Mouse (Mus musculus) embryo, embryonic 10 days (tissue): Measurements from ENCODE around the gene Ryk.
"Not testable (repeated sequence)": the region's sequence is repeated elsewhere in the genome, so short reads cannot be mapped to it uniquely, and the experiment has no call there.

Experiments used
- DNase-seq: peaks from one replicate; pipeline ENCODE4 v3.0.0-alpha.2; 2015; ENCODE audit warnings: low spot score

The Ryk gene

DNA sequence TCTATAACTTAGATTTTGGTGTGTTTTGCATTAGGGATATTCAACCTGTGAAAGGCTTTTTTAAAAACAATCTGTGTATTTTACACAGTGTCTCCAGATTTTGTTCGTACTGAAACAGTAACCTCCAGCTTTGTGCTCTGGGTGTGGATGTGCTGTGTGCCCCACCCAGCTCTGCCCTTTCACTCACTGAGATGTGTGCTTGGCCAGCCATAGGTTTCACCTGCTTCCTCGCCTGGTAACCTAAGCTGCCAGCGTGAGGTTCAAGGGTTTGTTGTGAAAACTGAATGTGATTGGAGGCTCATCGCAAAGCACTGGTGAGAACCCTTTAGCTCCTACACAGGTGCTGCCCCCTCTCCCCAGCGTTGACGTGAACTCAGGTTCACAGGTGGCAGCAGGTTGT is 70.2 kb downstream of the Ryk start:
- DNase-seq, result no peak

DNA sequence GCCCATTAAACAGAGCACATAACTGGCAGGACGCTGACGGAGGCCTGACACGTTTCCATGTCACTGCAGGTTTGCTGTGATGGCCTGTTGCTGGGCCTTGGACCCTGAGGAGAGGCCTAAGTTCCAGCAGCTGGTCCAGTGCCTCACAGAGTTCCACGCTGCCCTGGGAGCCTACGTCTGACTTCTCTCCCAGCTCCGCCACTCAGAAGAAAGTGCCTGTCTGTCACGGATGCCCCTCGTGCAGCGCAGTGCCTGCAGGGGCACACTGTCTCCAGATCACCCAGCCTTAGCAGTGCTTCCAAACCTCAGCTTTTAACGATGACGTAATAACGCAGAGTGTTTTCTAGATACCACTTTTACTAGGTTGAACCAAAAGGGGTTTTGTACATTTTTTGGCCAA is 72.1 kb downstream of the Ryk start:
- no peak for DNase-seq

DNA sequence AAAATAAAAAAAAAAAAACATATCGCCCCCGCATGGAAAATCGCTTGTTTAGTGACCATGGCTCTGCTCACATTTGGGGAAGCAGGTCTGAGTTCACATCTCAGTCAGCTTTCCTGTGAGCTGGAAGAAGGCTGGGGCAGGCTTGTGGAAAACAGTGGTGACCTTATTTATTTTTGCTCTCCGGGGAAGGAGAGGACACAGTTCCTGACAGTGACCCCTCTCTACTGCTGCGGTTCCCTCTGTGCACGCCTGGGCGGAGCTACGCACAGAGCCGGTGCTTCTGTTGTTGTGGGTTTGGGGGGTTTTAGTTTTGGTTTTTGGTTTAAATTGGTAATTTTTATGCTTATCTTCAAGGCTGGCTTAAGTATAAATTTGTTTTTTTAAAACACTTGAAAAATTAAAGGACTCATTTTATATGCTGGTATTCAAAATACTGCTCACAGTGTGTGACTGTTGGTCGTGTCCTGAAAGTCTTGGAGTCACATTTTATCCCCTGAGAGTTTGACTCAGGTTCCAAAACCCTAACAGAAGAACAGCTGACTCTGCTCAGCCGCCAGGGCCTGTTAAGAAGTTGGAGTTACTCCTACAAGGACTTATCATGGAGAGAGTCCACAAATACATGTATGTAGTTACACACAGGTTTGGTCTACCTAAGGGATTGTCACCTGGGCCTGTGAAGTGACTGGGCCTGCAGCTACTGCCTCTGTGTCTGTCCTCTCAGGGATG is 73.0 kb downstream of the Ryk start:
- no peak for DNase-seq

DNA sequence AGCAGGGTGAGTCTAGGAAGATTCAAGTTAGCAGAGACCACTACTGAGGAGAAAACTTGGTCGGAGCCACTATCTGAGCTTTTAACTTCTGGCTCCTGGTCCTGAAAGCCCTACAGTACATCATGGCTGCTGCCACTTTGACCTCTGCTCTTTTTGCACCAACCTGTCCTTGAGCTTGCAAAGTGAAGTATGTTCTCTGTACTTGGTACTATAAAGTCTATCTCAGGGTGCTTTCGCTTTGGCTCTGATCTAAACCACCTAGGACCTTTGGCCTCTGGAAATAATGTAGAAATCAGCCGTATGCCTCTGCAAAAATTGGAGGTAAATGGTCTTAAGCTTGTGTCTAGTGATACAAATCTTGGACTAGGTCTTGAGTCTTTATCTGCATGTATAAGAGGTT is 76.8 kb downstream of the Ryk start:
- DNase-seq, result no peak

DNA sequence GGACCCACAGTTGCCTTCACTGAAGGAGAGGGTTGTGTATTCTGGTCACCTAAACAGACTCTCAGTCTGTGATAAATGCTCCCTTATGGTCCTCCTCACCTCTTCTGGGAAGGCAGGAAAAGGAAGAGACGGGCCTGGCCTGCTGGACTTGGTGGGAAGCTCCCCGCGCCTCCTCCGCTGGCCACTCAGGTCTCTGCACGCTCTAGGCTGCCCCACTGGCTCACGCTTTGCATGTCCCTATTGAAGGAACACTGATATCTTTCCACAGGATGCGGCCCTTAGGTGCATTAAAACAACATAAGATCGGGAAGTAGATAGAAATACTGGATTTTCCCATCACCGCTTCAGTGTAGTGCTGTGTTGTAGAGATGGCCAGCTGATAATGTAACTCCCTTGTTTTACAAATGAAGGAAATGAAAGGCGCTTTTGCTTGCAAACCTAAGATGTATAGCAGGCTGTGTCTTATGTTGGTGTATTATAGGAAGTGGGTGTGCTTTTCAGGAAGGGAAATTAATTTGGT is 77.9 kb downstream of the Ryk start:
- no peak for DNase-seq

DNA sequence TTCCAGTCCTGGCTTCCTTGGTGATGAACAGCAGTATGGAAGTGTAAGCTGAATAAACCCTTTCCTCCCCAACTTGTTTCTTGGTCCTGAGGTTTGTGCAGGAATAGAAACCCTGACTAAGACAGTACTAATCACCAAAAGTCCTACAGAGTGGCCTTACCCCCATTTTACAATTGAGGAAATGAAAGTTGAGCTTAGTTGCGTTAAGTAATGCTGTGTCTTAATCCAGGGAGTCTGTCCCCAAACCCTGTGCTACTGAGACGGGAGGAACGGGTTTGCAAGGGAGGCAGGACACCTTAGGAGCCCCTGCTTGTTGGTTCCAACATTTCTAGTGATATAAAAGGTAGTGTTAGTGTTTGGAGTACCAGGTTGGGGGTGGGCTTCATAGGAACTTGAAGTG is 78.9 kb downstream of the Ryk start:
- not testable (repeated sequence) for DNase-seq

DNA sequence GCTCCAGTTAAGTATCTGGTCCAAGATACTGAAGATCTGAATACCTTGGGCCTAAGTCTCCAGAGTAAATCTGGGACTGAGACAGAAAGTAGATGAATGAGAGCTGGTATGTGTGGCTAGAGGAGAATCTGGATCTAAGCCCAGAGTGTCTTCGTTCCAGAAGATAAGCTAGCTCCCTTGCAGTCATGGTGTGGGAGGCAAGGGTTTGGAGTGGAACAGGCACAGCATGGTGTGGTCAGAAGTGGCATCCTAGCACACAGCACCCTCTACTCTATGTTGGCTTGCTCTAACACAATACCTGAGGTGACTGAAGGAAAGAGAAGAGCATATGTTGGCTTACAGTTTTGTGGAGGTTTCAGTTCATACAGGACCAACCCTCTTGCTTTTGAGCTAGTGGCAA is 79.9 kb downstream of the Ryk start:
- DNase-seq, result no peak

DNA sequence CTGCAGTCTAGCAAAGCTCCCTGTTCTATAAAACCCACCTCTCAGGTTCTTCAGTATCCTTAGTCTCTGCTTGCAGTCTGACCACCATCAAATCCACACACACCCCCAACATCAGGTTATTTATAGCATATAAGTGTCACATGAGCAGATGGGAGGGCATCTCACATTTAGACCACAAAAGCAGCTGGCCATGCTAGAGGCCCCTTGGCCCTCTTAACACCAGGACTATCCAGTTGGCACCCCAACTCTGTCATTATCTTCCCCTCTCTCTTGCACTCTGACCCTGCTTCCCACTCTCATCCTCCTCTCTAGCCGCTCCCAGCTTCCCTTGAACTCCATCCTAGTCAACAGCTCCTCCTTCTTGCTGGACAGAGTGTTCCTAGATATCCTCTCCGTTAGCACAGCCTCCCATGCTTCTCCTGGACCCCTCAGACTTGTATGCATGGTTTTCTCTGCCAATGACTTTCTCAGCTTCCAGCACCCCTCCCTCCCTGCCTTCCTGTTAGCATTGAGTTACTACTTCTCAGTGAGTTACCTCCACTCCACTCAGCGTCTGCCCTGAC is 80.7 kb downstream of the Ryk start:
- no peak for DNase-seq

DNA sequence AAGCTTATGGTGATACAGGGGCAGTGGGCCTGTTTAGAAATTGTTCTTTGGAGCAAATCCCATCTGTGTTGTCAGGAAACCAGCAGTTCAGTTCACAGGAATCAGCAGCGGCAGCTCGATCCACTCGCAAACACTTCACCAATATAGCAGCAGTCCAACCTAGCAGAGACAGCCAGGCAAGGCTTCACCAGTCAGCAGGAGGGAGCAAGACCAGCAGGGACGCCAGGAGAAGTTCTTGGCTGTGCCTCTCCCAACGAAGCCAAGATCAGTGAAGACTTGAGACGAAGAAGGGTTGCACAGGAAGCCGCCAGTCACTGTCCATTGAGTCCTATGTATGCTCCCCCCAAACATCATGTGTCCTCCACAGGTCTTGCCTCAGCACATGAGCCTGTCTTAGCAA is 81.4 kb downstream of the Ryk start:
- DNase-seq, result no peak

DNA sequence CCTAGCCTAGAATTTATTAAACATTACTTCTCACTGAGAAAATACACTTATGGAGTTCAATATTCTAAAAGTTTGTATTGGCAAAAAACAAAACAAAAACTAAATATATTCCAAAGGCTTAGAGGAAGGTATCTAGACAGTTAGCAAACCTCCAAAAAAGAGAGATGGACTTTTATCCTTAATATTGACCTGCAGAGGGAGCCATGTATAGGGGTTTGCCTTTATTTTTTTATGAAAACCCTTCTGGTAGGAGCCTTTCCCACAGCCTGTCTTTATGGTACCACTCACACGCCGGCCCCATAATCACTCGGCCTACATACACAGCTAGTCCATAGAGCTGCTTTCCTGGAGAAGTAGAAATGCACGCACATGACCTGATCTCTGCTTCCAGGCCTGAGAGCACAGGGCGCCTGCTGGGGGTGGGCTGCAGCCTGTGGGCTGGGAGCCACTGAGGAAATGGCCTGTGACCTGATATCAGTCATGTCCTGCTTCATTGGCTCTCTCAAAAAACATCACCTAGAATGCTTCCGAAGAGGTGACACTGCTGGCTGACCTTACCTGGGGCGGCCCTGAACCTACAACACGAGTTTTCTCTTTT is 82.9 kb downstream of the Ryk start:
- no peak for DNase-seq

DNA sequence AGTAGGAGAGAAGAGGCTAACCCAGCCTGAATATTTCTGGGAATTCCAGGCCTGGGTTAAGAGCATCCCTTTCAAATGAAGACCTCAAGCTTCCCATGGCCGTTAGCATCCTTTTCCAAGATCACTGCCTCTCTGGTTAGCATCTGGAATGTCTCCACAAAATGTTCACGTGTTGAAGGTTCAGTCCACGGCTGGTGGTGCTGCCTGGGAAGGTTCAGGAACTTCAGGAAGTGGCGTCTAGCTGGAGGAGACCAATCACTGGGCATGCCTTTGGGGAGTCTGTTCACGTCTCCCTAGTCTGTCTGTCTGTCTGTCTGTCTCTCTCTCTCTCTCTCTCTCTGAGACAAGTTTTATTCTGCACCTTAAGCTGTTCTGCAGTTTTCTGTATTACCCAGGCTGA is 84.8 kb downstream of the Ryk start:
- DNase-seq, result no peak

DNA sequence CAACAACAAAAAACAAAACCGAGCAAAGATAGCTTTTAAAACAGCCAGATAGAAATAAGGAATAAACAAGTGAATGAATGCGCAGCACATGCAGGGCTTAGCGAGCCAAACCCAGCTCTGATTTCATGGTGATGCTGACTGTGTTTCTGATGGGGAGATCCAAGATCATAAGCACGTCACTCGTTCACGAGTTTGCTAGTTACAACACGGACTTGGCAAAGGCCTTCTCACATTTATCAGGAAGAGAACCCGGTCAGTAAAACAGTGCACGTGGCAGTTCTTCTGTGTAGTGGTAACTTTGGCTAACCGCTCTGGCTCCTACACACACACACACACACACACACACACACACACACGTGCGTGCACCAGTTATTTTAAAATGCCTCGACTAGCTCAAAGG is 87.1 kb downstream of the Ryk start:
- no peak for DNase-seq

DNA sequence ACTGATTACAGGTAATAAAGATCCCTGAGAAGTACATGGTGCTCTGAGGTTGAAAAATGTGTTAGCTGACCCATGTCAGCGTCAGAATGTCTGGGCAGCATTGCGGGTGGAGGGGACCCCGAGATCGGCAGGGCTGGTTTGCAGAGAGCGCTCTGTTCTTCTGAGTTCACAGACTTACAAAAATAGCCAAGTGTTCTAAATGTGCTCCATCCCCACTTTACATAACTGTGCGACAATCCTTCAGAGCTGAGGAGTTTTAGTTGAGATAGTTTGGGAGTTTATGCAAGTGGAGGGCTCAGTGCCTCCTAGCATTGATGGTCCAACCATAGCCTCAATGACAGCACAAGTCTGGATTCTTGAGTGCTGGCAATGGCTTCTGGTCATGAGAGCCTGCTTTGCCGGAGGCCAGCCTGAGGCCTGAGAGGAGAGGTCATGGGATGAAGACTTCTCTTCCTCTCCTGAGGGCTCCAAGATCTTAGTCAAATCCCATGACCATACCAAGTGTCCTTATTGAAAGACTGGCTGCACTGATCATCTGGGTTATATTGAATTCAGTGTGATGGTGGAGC is 88.2 kb downstream of the Ryk start:
- no peak for DNase-seq

DNA sequence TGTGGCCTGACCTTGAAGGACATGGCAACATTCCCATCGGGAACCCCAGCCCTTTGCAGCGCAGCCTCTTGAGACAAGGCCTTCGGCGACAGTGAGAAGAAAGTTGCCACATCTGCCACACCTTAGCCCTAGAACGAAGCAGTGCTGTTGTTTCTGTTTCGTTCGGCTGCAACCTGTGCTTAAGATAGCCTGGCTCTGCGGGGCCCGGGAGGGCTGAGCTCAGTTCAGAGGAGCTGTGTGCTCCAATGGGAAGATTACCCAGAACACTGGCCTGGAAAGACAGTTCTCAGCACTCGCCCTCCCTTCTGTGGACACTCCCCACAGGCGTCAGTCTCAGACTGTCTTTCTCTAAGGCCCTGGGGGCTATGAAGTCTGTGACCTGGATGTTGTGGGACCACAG is 89.1 kb downstream of the Ryk start:
- no peak for DNase-seq

DNA sequence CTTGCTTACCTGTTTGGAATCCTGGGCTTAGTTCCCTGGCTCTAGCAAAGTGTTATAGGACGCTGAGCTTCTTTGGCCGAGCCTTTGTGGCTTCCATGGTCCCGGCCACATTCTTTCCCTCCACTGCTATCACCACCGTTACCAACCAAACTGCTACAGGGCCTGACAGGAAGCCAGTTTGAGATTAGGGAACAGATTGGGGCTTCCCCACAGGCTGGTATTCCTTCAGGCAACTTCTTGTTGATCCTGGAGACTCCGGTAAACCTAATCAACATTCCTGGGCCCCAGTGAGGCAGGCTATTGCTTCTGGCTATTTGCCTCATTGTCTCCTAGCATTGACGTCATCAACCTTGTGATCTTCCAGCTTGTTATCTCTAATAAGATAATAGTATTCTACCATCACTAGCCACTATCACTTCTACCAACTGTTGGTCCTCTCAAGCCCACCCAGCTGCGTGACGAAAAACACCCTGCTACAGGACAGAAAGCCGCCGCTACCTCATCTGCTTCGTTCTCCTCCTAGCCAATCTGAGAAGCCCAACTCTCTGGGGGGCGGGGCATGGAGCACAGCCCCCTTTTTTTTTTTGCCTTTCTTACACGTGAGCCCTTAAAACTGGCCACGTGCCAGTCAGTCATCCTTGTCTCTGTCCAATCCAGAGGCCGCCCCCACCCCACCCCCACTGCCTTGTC is 90.1 kb downstream of the Ryk start:
- no peak for DNase-seq

DNA sequence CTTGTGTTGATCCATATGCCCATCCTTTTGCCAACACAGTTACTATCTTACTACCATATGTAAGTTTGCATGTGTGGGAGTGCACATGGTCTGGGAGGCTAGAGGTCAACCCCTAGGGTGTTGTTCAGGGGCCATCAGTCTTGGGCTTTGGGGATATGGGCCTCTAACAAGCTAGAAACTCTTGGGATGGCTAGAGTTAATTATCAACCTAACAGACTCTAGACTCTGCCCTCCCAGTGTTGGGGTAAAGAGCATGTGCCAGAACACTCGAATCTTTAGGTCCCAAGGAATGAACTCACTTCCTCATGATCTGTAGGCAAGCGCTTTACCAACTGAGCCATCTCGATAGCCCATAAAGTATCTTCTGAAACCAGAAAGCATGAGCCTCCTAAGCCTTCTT is 91.4 kb downstream of the Ryk start:
- no peak for DNase-seq

DNA sequence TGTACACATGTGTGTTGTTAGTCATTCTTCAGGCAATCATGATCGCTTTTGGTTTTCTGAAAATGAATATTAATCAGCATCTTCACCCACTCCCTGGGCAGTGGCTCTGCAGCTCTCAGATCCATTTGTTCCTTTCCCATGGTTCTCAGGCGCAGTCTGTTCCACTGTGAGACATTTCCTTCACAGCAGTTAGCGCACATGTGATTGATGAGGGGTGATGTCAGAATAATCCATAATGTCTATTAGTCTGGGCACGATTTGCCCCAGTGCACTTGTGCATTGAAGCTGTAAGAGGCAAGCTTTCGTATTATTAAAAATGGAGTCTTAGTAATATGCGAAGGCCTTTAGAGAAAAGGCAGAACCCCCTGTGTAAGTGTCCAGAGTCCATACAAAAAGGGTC is 95.1 kb downstream of the Ryk start:
- DNase-seq, result peak; percentile 37

DNA sequence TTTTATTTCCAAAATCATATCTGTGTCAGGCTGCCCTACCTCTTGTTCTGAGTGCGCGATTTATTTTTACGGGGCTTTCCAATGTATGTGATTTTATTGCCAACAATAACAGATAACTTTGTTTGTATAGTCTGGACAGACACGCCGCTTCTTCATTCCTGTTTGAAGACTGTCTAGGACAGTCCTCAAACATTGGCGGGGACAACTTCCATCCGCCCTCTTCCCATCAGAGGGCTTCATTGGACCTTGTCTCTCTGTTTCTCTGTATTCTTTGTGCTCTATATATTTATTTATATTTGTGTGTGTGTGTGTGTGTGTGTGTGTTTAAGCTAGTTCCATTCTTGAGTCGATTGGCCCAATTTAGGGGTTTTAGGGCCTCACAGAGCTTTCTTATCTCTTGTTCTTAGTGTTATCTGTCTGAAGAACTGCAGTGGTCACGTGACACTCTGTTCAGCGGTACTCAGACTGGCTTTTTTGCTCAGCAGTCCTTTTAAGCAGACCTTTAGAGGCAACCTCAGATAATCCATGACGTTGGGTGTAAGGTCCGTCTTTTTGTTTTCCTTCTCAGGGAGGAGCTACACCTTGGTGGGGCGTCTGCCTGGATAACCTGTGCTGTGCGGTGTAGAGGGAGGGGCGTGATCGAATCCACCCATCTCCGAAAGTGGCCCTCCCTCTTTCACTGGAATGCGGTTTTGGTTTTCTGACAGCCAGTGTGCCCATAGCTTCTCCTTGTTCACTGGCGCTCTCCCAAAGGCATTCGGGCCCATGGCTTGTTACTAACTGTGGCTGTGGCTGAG is 99.4 kb downstream of the Ryk start:
- DNase-seq, result peak; percentile 39

DNA sequence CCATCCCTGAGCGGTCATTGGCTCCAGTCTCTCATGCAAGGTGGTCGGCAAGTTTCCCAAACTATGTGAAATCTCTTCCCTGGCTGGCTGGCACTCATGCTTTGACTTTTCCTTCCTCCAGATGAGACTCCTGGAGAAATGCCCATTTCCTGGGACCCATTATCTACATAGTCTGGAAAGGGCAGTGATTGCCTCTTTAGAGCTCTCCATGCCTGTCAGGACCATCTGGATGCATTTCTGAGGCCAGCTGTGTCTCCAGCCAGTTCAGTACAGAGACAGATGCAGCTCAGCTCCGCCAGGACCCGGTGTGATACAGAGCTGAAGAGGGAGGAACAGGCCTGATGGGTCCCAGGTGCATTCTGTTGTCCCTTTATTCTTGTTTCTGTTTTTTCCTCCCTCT is 107.5 kb downstream of the Ryk start:
- no peak for DNase-seq

DNA sequence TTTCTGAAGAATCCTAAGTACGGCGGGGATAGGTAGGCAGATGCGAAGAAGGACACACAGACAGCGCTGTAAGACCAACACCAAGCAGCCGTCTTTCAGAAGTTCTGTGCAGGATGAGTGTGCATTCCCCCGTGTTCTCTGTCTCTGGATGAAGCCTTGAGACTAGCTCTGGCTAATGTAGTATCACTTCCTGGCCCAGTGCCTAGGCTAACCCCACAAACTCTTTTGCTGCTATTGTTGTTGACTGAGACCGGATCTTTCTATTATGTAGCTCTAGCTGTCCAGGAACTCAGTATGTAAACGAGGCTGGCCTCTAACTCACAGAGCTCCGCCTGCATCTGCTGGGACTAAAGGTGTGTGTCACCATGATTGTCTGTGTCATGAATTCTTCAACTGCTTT is 110.2 kb downstream of the Ryk start:
- DNase-seq, result no peak

DNA sequence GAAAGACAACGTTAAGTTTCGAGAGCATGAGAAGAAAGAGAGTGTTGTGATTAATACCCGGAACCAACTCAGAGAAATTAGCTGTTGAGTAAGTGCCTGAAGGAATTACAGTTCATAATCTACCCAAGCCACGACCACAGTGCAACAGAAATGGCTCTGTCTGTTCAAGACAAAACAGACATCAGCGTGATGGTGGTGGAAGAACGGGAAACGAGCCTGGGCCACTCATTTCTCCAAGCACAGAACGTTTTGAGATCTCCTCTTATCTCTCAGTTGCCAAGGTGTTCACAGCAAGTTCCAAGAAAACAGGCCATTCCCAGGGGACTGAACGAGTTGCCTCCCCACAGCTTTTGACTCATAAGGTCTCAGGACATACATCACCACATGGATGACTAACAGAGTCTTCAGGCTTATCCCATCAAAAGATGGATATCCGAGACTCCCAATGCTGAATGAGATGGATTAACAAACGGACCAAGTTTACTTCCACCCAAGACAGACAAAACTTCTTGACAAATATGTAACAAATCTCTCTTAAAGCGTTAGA is 111.8 kb downstream of the Ryk start:
- DNase-seq, result no peak

DNA sequence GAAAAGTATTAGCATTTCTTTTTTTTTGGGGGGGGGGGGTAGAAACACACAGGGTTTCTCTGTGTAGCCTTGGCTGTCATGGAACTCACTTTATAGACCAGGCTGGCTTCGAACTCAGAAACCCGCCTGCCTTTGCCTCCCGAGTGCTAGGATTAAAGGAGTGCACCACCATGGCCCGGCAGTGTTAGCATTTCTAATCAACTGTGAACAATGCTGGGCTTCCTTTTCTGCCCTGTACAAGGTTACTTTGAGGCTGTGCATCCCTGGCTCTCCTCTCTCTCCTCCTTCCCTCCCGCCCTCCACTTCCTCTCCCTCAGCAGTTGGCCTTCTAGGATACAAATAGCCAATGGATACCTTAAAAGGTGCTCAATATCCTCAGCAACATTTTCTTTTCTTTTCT is 114.0 kb downstream of the Ryk start:
- DNase-seq, result no peak
